26 mouse cellular contexts compared by ENCODE assay signal in the genomic region with DNA sequence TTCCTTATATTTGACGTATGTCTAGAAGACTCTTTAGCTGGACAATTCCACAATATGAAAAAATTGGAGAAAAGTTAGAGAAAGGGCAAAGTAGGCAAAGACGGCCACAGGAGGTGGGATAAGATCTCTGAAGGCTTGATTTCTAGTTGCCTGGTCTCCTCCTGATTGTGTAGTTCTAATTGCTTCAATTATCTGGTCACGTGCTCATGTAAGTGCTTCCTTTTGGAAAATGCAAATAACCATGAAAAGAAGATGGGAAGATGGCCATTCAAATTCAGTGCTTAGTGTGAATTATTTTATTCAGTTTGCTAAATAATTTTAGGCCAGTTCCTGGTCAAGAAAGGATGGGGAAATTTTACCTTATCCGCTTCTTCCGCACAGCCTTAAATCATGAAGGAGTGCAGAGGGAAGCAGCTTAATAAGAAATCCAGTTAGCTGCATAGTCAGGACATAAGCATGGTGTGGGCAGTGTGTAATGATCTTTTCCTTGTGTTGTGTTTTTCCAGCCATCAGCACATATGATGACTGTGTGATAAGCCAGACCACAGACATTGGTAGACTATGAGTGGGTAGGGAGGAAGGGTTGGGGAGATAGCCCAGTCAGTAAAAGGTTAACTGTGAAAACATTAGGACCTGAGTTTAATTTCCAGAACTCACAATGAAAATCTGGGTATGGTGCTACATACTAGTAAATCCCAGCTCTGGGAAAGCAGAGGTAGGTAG.
"Had no signal": no experiment of that assay in that cellular context is flagged by ENCODE, and none has a peak within 500 bp of the region (broad histone marks: within the 10 kb centered on the region; RNA-seq: fewer than 3 reads in every experiment).

No protein-coding gene starts in this region.

- DNase-seq: gastrocnemius, postnatal 14 days; gastrocnemius, postnatal 36 days; heart, adult 11 months; heart, adult 2 months; heart, postnatal 14 days; heart, postnatal 36 days; kidney, adult 18-20 months; kidney, adult 8-10 months; kidney, postnatal 10 days; kidney, postnatal 25 days; kidney, postnatal 4 days; layer of hippocampus, postnatal 36 days; left cerebral cortex, postnatal 4 days had no signal

- H3K4me1 ChIP-seq: heart, embryonic 13.5 days; heart, embryonic 15.5 days; hindbrain, embryonic 13.5 days; hindbrain, embryonic 15.5 days; intestine, embryonic 15.5 days; limb, embryonic 13.5 days; limb, embryonic 15.5 days; liver, embryonic 12.5 days had no signal

- H3K4me3 ChIP-seq: heart, adult 2 months; heart, embryonic 13.5 days; heart, embryonic 15.5 days; hindbrain, embryonic 13.5 days; hindbrain, embryonic 15.5 days; intestine, embryonic 15.5 days; layer of hippocampus, adult 2 months; limb, embryonic 13.5 days; limb, embryonic 15.5 days; liver, embryonic 12.5 days had no signal

- H3K4me2 ChIP-seq: heart, embryonic 11.5 days; heart, embryonic 13.5 days; heart, embryonic 15.5 days; hindbrain, embryonic 13.5 days; hindbrain, embryonic 15.5 days; intestine, embryonic 15.5 days; limb, embryonic 13.5 days; limb, embryonic 15.5 days; liver, embryonic 12.5 days had no signal

- H3K9ac ChIP-seq: heart, embryonic 13.5 days; heart, embryonic 15.5 days; hindbrain, embryonic 13.5 days; hindbrain, embryonic 15.5 days; intestine, embryonic 15.5 days; limb, embryonic 13.5 days; limb, embryonic 15.5 days; liver, embryonic 12.5 days; liver, embryonic 14.5 days had no signal

- H3K27ac ChIP-seq: heart, adult 2 months; heart, embryonic 13.5 days; heart, embryonic 15.5 days; hindbrain, embryonic 13.5 days; hindbrain, embryonic 15.5 days; intestine, embryonic 15.5 days; layer of hippocampus, adult 2 months; limb, embryonic 13.5 days; limb, embryonic 15.5 days; liver, embryonic 12.5 days; liver, embryonic 14.5 days had no signal

- ATAC-seq: inflammation-experienced regulatory T-cells, adult 6 months; intestine, embryonic 15.5 days; intestine, postnatal 0 days; liver, embryonic 12.5 days had no signal

- H3K9me3 ChIP-seq: heart, embryonic 13.5 days; heart, embryonic 15.5 days; hindbrain, embryonic 13.5 days; hindbrain, embryonic 15.5 days; intestine, embryonic 15.5 days; limb, embryonic 13.5 days; limb, embryonic 15.5 days; liver, embryonic 12.5 days had no signal

- H3K27me3 ChIP-seq: heart, embryonic 13.5 days; heart, embryonic 15.5 days; hindbrain, embryonic 13.5 days; hindbrain, embryonic 15.5 days; intestine, embryonic 15.5 days; limb, embryonic 13.5 days; limb, embryonic 15.5 days; liver, embryonic 12.5 days had no signal

- H3K36me3 ChIP-seq: heart, embryonic 13.5 days; heart, embryonic 15.5 days; hindbrain, embryonic 13.5 days; hindbrain, embryonic 15.5 days; intestine, embryonic 15.5 days; limb, embryonic 13.5 days; limb, embryonic 15.5 days; liver, embryonic 12.5 days had no signal
